ENCODE assay signal across 9 mouse cellular contexts in genomic region chr11:11948988-11949365, GRCm38 (mm10). TPM values are rescaled to one million over a fixed set of nuclear protein-coding genes. Genes with fewer than 3 reads are reported as not detected.
DNase-seq lines count a peak whose midpoint lies in the region; ATAC-seq lines count a peak whose summit lies in the region.
"Had no signal": no experiment of that assay in that cellular context is flagged by ENCODE, and none has a peak within 500 bp of the region (broad histone marks: within the 10 kb centered on the region; RNA-seq: fewer than 3 reads in every experiment).

No protein-coding gene starts in this region.

- H3K9me3 ChIP-seq in heart, embryonic 14.5 days (ENCODE audit: control insufficient read depth, low read length): no peaks in the 10 kb centered on the region
- no peaks in the 10 kb centered on the region for H3K9me3 ChIP-seq in neural tube, embryonic 11.5 days (ENCODE audit: control insufficient read depth, low read length)
- H3K9me3 ChIP-seq in limb, embryonic 10.5 days (replicated peaks): no peaks in the 10 kb centered on the region
- H3K9me3 ChIP-seq: hindbrain, embryonic 15.5 days had no signal

- no peaks in the 10 kb centered on the region for H3K27me3 ChIP-seq in heart, embryonic 14.5 days (ENCODE audit: control insufficient read depth, insufficient read depth, low read length)
- no peaks in the 10 kb centered on the region for H3K27me3 ChIP-seq in neural tube, embryonic 11.5 days (ENCODE audit: control insufficient read depth, insufficient read depth, low read length)
- no peaks in the 10 kb centered on the region for H3K27me3 ChIP-seq in limb, embryonic 10.5 days (ENCODE audit: low read depth, poor library complexity, severe bottlenecking)
- H3K27me3 ChIP-seq: hindbrain, embryonic 15.5 days had no signal

- 52% methylated on average over 4 of the region's 4 CpGs for WGBS in heart, embryonic 14.5 days
- WGBS in neural tube, embryonic 11.5 days: 72% methylated on average over 4 of the region's 4 CpGs
- 82% methylated on average over 4 of the region's 4 CpGs for WGBS in limb, embryonic 10.5 days

- no peak overlapping the region for H3K4me3 ChIP-seq in heart, embryonic 14.5 days (ENCODE audit: control insufficient read depth in 1 of 2, insufficient read depth in 1 of 2, low read depth in 1 of 2, low read length in 2 of 2)
- no peak overlapping the region for H3K4me3 ChIP-seq in neural tube, embryonic 11.5 days (ENCODE audit: low read depth, low read length)
- no peak overlapping the region for H3K4me3 ChIP-seq in limb, embryonic 10.5 days
- H3K4me3 ChIP-seq: hindbrain, embryonic 15.5 days had no signal

- intact Hi-C loops in left cerebral cortex, postnatal 14 days (cut with DNase I): no loop called here

- peak overlapping the region; percentile 66 for H3K9ac ChIP-seq in heart, embryonic 14.5 days (ENCODE audit: low read length)
- no peak overlapping the region for H3K9ac ChIP-seq in neural tube, embryonic 11.5 days (ENCODE audit: low read length)
- H3K9ac ChIP-seq: hindbrain, embryonic 15.5 days had no signal

- 0 out of 2 replicates have a peak overlapping the region, but pooled peaks have one; percentile 12 for H3K4me2 ChIP-seq in heart, embryonic 14.5 days (ENCODE audit: low read length)
- H3K4me2 ChIP-seq in neural tube, embryonic 11.5 days (ENCODE audit: low read depth): no peak overlapping the region
- H3K4me2 ChIP-seq: hindbrain, embryonic 15.5 days had no signal

- ATAC-seq in heart, embryonic 14.5 days (ENCODE audit: insufficient number of reproducible peaks, insufficient read depth, low FRiP score, low read depth): 0 out of 2 replicates have a peak, but pooled peaks have one; percentile 37
- ATAC-seq in neural tube, embryonic 11.5 days (ENCODE audit: insufficient read depth, low FRiP score, low TSS enrichment): peak; percentile 31; the same call in 1 of the 2 replicates

- no peak for DNase-seq in heart, postnatal 4 days
- DNase-seq in neural tube, embryonic 11.5 days (ENCODE audit: low spot score): no peak
- no peak for DNase-seq in neural tube, embryonic 10.5 days (ENCODE audit: extremely low spot score, low spot score)
- DNase-seq in limb, embryonic 10.5 days (ENCODE audit: low spot score): no peak
- DNase-seq in left cerebral cortex, postnatal 14 days (ENCODE audit: low spot score in 2 of 2): no peak
- DNase-seq in layer of hippocampus, adult 9-11 months: no peak
- DNase-seq in layer of hippocampus, postnatal 25 days (ENCODE audit: extremely low spot score in 1 of 2, low spot score in 1 of 2): no peak

- H3K36me3 ChIP-seq in heart, embryonic 14.5 days (ENCODE audit: control insufficient read depth, insufficient read depth, low read length): peaks cover 85% of the 10 kb centered on the region
- H3K36me3 ChIP-seq in neural tube, embryonic 11.5 days (ENCODE audit: control insufficient read depth, insufficient read depth, low read length): peaks cover 2% of the 10 kb centered on the region
- peaks cover 96% of the 10 kb centered on the region for H3K36me3 ChIP-seq in limb, embryonic 10.5 days

- peak overlapping the region; percentile 75 to 89 for H3K27ac ChIP-seq in heart, embryonic 14.5 days (replicated peaks in 1 of 2; ENCODE audit: control insufficient read depth in 1 of 2, insufficient read depth in 1 of 2, low read depth in 2 of 2, low read length in 2 of 2)
- no peak overlapping the region for H3K27ac ChIP-seq in neural tube, embryonic 11.5 days (ENCODE audit: low read depth, low read length)
- peak overlapping the region; percentile 68 for H3K27ac ChIP-seq in limb, embryonic 10.5 days
- H3K27ac ChIP-seq: hindbrain, embryonic 15.5 days had no signal

- H3K4me1 ChIP-seq in heart, embryonic 14.5 days (ENCODE audit: control insufficient read depth in 2 of 2, insufficient read depth in 2 of 2, low read length in 2 of 2): peaks cover 18 to 47% of the 10 kb centered on the region in 2 experiments
- H3K4me1 ChIP-seq in neural tube, embryonic 11.5 days (ENCODE audit: control insufficient read depth, insufficient read depth, low read length): no peaks in the 10 kb centered on the region
- peaks cover 31% of the 10 kb centered on the region for H3K4me1 ChIP-seq in limb, embryonic 10.5 days
- H3K4me1 ChIP-seq: hindbrain, embryonic 15.5 days had no signal

RNA-seq across cellular contexts. Expression of gene Ddc, which starts 51.0 kb away (rescaled TPM):
- 114 and 117 TPM in 2 replicates for polyA plus RNA-seq in heart, embryonic 14.5 days (2014; fragmentation: Nextera tagmentation; extraction: Ambion mirVana)
- 10 to 100 TPM; 44.6 to 51.4 TPM for total RNA-seq in heart, postnatal 4 days (2021)
- 6.7 and 7.5 TPM in 2 replicates for polyA plus RNA-seq in neural tube, embryonic 11.5 days (2014; fragmentation: Nextera tagmentation; extraction: Ambion mirVana)
- 5.5 and 6.2 TPM in 2 replicates for polyA plus RNA-seq in limb, embryonic 10.5 days (2016; fragmentation: Nextera tagmentation; extraction: Ambion mirVana)
- total RNA-seq in left cerebral cortex, postnatal 14 days (2021): 1 to 10 TPM; 5.1 to 5.4 TPM
- 10 to 100 TPM; 11.8 to 12.2 TPM for total RNA-seq in layer of hippocampus, postnatal 25 days (2021)
